Mouse (Mus musculus): Measurements from ENCODE around the gene 1700010B08Rik. TPM values are rescaled to one million over a fixed set of nuclear protein-coding genes. Genes with fewer than 3 reads are reported as not detected.

Gene 1700010B08Rik
- polyA plus RNA-seq, 1 experiment: not detected

DNA sequence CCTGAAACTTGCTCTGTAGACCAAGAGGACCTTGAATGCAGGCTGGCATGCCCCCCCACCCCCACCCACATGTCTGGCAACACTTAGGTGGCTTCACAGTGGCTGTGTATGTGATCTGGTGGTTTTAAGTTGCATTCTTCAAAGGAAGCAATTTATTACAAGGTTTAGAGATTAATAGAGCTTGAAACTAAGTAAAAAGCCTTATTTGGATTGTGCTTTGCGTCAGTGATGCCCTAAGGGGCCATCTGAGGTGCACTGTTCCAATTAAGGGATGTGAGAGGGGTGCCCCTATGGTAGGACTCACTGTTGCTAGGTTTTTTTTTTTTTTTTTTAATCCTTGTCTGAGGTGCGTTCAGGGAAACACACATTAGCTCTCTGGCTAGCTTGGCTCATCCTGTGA lies 15.2 kb downstream of the 1700010B08Rik start:
- no peak for TF ChIP-seq CTCF (IDR thresholded peaks at IDR 0.05; ENCODE audit: extremely low read depth, insufficient read depth, insufficient read length, insufficient replicate concordance)
- no peak for TF ChIP-seq POLR2A (IDR thresholded peaks at IDR 0.05; ENCODE audit: low read depth, low read length)
- WGBS: 83% methylated on average over 2 of the region's 2 CpGs

DNA sequence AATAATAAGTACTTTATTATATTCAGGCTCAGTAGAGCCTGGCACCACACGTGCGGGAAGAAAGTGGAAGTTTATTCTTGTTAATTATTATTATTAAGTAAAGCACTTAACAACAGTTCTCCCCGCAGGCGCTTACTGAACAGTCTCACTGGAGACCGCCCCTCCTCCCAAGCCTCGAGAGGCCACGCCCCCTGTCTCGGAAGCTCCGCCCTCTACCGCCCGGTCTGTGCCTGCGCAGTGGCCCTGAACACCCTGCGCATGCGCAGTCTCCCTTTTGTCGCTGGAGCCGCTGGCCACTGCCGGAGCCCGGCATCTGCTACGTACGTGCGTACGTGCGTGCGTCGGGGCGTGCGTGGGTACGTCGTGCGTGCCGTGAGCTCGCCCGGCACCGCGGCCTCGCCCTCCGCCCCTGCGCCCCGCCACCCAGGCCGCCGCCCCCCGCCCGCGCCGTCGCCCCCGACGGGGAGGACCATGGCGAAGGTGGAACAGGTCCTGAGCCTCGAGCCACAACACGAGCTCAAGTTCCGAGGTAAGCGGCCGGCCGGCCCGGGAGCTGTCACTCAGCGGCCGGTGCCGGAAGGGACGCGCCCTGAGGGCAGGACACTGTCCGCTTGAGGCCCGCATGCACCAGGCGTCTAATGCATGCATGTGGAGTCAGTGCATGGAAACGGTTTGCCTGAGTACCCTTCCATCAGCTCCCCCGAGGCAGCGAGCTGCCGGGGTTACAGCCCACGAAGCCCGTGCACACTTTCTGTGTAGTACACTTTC lies 18.2 kb downstream of the 1700010B08Rik start, which contains the start of gene Vapb:
Gene Vapb, plus strand, starts transcription at position 290 of the 768 bp plus-strand sequence.
- TF ChIP-seq POLR2A (IDR thresholded peaks at IDR 0.05; ENCODE audit: low read depth, low read length): no peak
- TF ChIP-seq CTCF (IDR thresholded peaks at IDR 0.05; ENCODE audit: extremely low read depth, insufficient read depth, insufficient read length, insufficient replicate concordance): no peak
- peak within 1 kb of the TSS; percentile 6; the same call in 1 of the 2 replicates for H3K27ac ChIP-seq (ENCODE audit: insufficient read depth, low read length)

More for the DNA sequence above, 15.2 kb downstream of the 1700010B08Rik start:
- no peak overlapping the region for H3K27ac ChIP-seq (ENCODE audit: insufficient read depth, low read length)
- no peak overlapping the region for H3K4me3 ChIP-seq (ENCODE audit: extremely low read depth, insufficient read depth, insufficient read length)
- no peak for DNase-seq (ENCODE audit: low read depth in 1 of 2, low spot score in 2 of 2)
- H3K36me3 ChIP-seq (ENCODE audit: control insufficient read depth, insufficient read depth, low read length): no peaks in the 10 kb centered on the region
- peaks cover 7% of the 10 kb centered on the region for H3K4me1 ChIP-seq (ENCODE audit: control insufficient read depth, insufficient read depth, insufficient read length)
- H3K27me3 ChIP-seq (ENCODE audit: control insufficient read depth, insufficient read depth, low read length): no peaks in the 10 kb centered on the region

DNA sequence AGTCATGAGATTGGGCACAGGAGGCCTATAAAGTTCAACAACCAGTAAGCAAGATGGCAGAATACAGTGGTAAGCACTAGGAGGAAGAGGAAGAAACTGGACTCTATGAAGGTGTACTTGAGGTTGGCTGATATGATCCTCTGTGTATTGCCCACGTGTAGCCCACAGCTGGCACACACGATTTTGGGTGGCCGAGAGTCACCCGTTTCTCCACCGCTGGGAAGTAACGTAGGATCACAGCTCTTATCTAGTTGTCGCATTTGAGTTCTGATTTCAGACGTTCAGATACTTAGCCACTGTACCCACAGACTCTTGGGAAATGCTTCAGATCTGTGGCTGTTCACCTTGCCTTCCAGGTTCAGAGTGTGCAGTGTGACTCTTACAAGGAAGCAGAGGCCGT lies 19.0 kb downstream of the 1700010B08Rik start:
- Histone ChIP-seq H3K27ac (ENCODE audit: insufficient read depth, low read length) (no peak overlapping the region), H3K4me1 (ENCODE audit: control insufficient read depth, insufficient read depth, insufficient read length) (peaks cover 7% of the 10 kb centered on the region), H3K36me3 (ENCODE audit: control insufficient read depth, insufficient read depth, low read length) (no peaks in the 10 kb centered on the region), H3K4me3 (ENCODE audit: extremely low read depth, insufficient read depth, insufficient read length) (peak overlapping the region; percentile 84), H3K27me3 (ENCODE audit: control insufficient read depth, insufficient read depth, low read length) (no peaks in the 10 kb centered on the region)
- TF ChIP-seq POLR2A (IDR thresholded peaks at IDR 0.05; ENCODE audit: low read depth, low read length) (no peak), CTCF (IDR thresholded peaks at IDR 0.05; ENCODE audit: extremely low read depth, insufficient read depth, insufficient read length, insufficient replicate concordance) (no peak)
- 64% methylated on average over 9 of the region's 9 CpGs for WGBS
- no peak for DNase-seq (ENCODE audit: low read depth in 1 of 2, low spot score in 2 of 2)

More for the DNA sequence above, 18.2 kb downstream of the 1700010B08Rik start, which contains the start of gene Vapb:
- Histone ChIP-seq H3K4me3 (ENCODE audit: extremely low read depth, insufficient read depth, insufficient read length) (peak within 1 kb of the TSS; percentile 84), H3K27me3 (ENCODE audit: control insufficient read depth, insufficient read depth, low read length) (no peaks in the 10 kb centered on the region), H3K4me1 (ENCODE audit: control insufficient read depth, insufficient read depth, insufficient read length) (peaks cover 7% of the 10 kb centered on the region), H3K36me3 (ENCODE audit: control insufficient read depth, insufficient read depth, low read length) (no peaks in the 10 kb centered on the region)
- peak; percentile 91 to 99 for DNase-seq (ENCODE audit: low read depth in 1 of 2, low spot score in 2 of 2)
- WGBS: under 1% methylated on average over 69 of the region's 70 CpGs

DNA sequence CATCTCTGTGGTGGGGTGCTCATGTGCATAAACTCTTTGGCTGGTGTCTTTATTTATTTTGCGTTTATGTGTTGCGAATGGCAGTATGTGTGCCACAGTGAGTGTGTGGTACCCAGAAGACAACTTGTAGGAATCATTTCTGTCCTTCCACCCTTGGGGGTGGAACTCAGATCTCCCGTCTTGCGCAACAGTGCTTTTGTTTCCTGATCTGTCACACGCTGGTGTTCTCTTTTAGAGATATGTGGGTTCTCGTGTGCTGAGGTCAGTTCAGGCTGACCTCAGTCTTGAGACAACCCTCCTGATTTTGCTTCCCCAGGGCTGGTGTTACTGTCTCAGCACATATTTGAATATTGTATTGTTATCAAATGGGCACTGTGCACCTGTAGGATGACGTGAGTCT lies 19.9 kb downstream of the 1700010B08Rik start:
- no peak for DNase-seq (ENCODE audit: low read depth in 1 of 2, low spot score in 2 of 2)
- WGBS: 84% methylated on average over 7 of the region's 7 CpGs
- Histone ChIP-seq H3K27ac (ENCODE audit: insufficient read depth, low read length) (no peak overlapping the region), H3K36me3 (ENCODE audit: control insufficient read depth, insufficient read depth, low read length) (no peaks in the 10 kb centered on the region), H3K27me3 (ENCODE audit: control insufficient read depth, insufficient read depth, low read length) (no peaks in the 10 kb centered on the region), H3K4me3 (ENCODE audit: extremely low read depth, insufficient read depth, insufficient read length) (no peak overlapping the region), H3K4me1 (ENCODE audit: control insufficient read depth, insufficient read depth, insufficient read length) (peaks cover 7% of the 10 kb centered on the region)
- TF ChIP-seq CTCF (IDR thresholded peaks at IDR 0.05; ENCODE audit: extremely low read depth, insufficient read depth, insufficient read length, insufficient replicate concordance) (no peak), POLR2A (IDR thresholded peaks at IDR 0.05; ENCODE audit: low read depth, low read length) (no peak)

DNA sequence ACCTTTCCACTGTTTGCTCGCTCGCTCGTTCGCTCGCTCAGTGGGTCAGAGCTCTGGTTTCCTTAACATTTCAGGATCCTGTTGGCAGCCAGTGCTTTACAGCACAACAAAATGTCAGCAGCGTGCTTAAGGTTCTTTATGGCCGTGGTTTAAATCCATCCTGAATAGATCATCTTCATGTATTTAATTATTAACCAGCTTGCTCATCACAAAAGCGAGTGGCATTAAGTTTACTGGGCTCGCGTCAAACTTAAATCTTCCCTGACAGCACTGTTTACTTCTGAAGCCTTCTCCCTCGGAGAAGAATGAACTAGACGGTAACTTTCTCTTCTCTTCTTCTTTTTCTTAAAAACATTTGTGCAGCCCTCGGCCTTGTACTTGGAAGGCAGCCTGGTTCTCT lies 22.9 kb downstream of the 1700010B08Rik start:
- WGBS: 90% methylated on average over 13 of the region's 13 CpGs
- Histone ChIP-seq H3K4me1 (ENCODE audit: control insufficient read depth, insufficient read depth, insufficient read length) (peaks cover 7% of the 10 kb centered on the region), H3K4me3 (ENCODE audit: extremely low read depth, insufficient read depth, insufficient read length) (no peak overlapping the region), H3K36me3 (ENCODE audit: control insufficient read depth, insufficient read depth, low read length) (no peaks in the 10 kb centered on the region), H3K27me3 (ENCODE audit: control insufficient read depth, insufficient read depth, low read length) (no peaks in the 10 kb centered on the region), H3K27ac (ENCODE audit: insufficient read depth, low read length) (no peak overlapping the region)
- TF ChIP-seq CTCF (IDR thresholded peaks at IDR 0.05; ENCODE audit: extremely low read depth, insufficient read depth, insufficient read length, insufficient replicate concordance): no peak
- no peak for TF ChIP-seq POLR2A (IDR thresholded peaks at IDR 0.05; ENCODE audit: low read depth, low read length)
- DNase-seq (ENCODE audit: low read depth in 1 of 2, low spot score in 2 of 2): no peak

DNA sequence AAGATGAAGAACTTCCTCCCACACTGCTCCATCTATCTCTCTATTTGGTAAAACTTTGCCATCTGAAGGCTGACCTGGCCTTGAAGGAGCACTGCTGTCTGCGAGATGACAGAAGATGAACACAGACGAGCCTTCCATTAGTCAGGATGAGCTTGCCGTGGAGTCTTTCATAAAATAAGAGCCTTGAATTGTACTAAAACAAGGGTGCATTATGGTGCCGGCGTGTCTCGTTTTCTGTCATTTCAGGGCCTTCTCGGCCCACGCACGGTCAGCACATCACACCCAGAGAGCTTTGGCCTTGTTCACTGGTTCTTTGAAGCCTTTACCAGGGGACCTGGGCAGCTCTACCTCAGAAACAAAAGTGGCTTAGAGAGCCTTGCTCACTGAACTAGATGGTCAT lies 23.5 kb downstream of the 1700010B08Rik start:
- 88% methylated on average over 9 of the region's 9 CpGs for WGBS
- H3K36me3 ChIP-seq (ENCODE audit: control insufficient read depth, insufficient read depth, low read length): no peaks in the 10 kb centered on the region
- no peak for TF ChIP-seq POLR2A (IDR thresholded peaks at IDR 0.05; ENCODE audit: low read depth, low read length)
- peaks cover 7% of the 10 kb centered on the region for H3K4me1 ChIP-seq (ENCODE audit: control insufficient read depth, insufficient read depth, insufficient read length)
- no peak overlapping the region for H3K27ac ChIP-seq (ENCODE audit: insufficient read depth, low read length)
- no peak overlapping the region for H3K4me3 ChIP-seq (ENCODE audit: extremely low read depth, insufficient read depth, insufficient read length)
- DNase-seq (ENCODE audit: low read depth in 1 of 2, low spot score in 2 of 2): no peak
- no peaks in the 10 kb centered on the region for H3K27me3 ChIP-seq (ENCODE audit: control insufficient read depth, insufficient read depth, low read length)
